Mouse (Mus musculus) heart, embryonic 13.5 days (tissue): ENCODE measurements around the gene Rab3a. TPM values are rescaled to one million over a fixed set of nuclear protein-coding genes. Genes with fewer than 3 reads are reported as not detected.

Experiments used
- ATAC-seq: fragments of 200-750 bp; cut with Nextera tagmentation; 2 replicates; pipeline ENCODE4 v1.8.0; 2017; ENCODE audit warnings: moderate TSS enrichment; ENCODE audit not compliant: insufficient number of reproducible peaks, low FRiP score, low TSS enrichment; ENCODE audit errors: extremely low read depth
- H3K27ac ChIP-seq: fragments of 300-500 bp; sonication (generic); replicated peaks from 2 replicates; pipeline ENCODE4 v1.5.1; 2015; ENCODE audit warnings: moderate library complexity, mild to moderate bottlenecking, inconsistent platforms
- H3K27me3 ChIP-seq: fragments of 300-500 bp; sonication (generic); replicated peaks from 2 replicates; pipeline ENCODE4 v1.6.1; 2015; ENCODE audit warnings: mild to moderate bottlenecking, inconsistent platforms
- H3K36me3 ChIP-seq: fragments of 300-500 bp; sonication (generic); 2 replicates; pipeline ENCODE4 v1.6.1; 2015; ENCODE audit warnings: mild to moderate bottlenecking, inconsistent platforms
- H3K4me1 ChIP-seq: fragments of 300-500 bp; sonication (generic); 2 replicates; pipeline ENCODE4 v1.6.1; 2015; ENCODE audit warnings: inconsistent platforms
- H3K4me2 ChIP-seq: fragments of 300-500 bp; sonication (generic); 2 replicates; pipeline ENCODE4 v1.6.1; 2015; ENCODE audit warnings: inconsistent platforms, mild to moderate bottlenecking, moderate library complexity
- H3K4me3 ChIP-seq: fragments of 300-500 bp; sonication (generic); 2 replicates; pipeline ENCODE4 v1.5.1; 2015; ENCODE audit warnings: moderate library complexity, mild to moderate bottlenecking, inconsistent platforms
- H3K9ac ChIP-seq: fragments of 300-500 bp; sonication (generic); 2 replicates; pipeline ENCODE4 v1.6.1; 2015; ENCODE audit warnings: inconsistent platforms, mild to moderate bottlenecking, moderate library complexity
- H3K9me3 ChIP-seq: fragments of 300-500 bp; sonication (generic); 2 replicates; pipeline ENCODE4 v1.6.1; 2016; ENCODE audit warnings: inconsistent platforms
- WGBS: fragments of 180-500 bp; shearing (Covaris S2); methylation state at CpG from one replicate; pipeline ENCODE4 v1.1.7; 2015; ENCODE audit warnings: mixed read lengths; 5-methylcytosine and 5-hydroxymethylcytosine counted together
- polyA plus RNA-seq: library from polyadenylated mRNA; unstranded; fragments of >200 nt; fragmentation: Nextera tagmentation; extraction: Ambion mirVana; gene quantifications from 2 replicates; pipeline ENCODE4 v1.2.1, GENCODE M21; 2015

Gene Rab3a
- polyA plus RNA-seq, 1 experiment from 2014 or later = 17.4 TPM

DNA sequence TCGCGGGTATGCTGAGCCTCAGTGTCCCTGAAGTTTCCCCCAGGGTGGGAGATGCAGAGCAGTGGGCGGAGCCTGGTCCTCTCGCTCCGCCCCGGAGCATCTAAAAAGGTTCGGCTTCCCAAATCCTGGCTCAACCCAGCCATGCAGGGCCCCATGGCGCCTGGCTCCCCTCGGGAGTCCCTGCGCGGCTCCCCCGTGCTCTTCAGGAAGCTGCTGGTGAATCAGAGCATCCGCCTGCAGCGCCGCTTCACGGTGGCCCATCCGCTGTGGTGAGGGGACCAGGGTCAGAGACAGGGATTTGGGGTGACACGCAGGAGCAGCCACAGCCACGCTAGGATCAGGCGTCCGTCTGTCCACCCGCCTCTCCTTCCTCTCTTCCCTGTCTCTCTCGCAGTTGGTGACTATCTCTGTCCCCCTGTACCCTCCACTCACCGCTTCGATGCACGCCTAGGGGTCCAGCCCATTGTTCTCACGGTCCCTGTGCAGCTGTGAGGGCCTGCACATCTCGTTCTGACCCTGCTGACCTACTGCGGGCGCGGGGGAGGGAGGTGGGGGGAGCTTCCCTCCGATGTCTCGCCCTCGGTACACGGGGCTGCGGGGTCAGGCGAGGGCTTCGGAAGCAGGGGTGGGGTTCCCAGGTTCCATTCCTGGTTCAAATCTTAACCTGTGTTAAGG lies 11.4 kb upstream of the Rab3a start:
- ATAC-seq = no peak
- peak overlapping the region; percentile 51; the same call in 1 of the 2 replicates for H3K9ac ChIP-seq
- peaks cover 33% of the 10 kb centered on the region for H3K4me1 ChIP-seq
- peak overlapping the region; percentile 43 for H3K4me3 ChIP-seq
- H3K27me3 ChIP-seq = peaks cover 81% of the 10 kb centered on the region
- H3K27ac ChIP-seq = no peak overlapping the region
- H3K36me3 ChIP-seq = no peaks in the 10 kb centered on the region
- peak overlapping the region; percentile 66 for H3K4me2 ChIP-seq
- WGBS = 3% methylated on average over 38 of the region's 38 CpGs
- H3K9me3 ChIP-seq = no peaks in the 10 kb centered on the region

DNA sequence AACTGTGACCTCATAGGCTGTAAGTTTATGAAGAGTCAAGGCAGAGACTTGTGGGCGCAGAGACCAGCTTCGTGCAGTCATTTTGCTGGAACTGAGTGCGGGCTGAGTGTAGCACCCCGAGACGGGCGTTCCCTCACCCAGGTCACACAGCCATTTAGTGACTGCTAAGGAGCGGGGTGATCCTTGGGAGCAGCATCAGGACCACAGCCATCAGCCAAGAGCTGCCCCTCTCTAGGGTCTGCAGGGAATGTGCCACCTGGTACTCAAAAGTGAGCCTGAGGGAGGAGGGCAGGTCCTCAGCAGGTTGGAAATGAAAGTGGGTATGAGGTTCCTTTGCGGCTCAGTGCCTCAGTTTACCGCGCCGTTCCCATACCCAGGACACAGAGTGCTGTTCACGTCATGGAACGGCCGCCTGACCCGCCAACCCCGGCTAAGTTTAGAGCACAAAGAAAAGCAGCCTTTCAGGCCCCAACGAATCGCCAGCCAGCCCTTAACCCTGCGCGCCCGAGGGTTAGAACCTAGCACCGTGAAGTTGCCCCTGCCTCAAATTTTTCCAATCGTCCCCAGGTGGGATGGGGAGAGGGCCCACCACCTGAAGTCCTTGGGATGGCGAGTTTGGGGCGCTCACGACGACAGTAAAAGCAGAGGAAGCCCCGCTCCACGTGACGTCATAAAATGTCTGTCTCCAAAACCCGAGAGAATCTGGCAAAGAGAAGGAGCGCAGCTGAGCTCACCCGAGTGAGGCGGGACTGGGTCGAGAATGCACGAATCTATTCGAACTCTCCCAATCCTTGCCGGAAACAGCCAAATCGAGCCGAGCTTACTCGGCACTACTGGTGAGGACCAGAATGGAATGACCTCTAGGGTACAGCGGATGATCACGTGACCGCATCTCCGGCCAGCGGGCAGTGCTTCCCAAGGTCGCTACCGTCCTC lies 10.6 kb upstream of the Rab3a start:
- peak overlapping the region; percentile 66 for H3K4me2 ChIP-seq
- no peak overlapping the region for H3K27ac ChIP-seq
- peaks cover 84% of the 10 kb centered on the region for H3K27me3 ChIP-seq
- no peaks in the 10 kb centered on the region for H3K36me3 ChIP-seq
- peaks cover 33% of the 10 kb centered on the region for H3K4me1 ChIP-seq
- no peaks in the 10 kb centered on the region for H3K9me3 ChIP-seq
- WGBS = 5% methylated on average over 48 of the region's 48 CpGs
- H3K4me3 ChIP-seq = peak overlapping the region; percentile 43
- H3K9ac ChIP-seq = peak overlapping the region; percentile 72
- ATAC-seq = no peak

DNA sequence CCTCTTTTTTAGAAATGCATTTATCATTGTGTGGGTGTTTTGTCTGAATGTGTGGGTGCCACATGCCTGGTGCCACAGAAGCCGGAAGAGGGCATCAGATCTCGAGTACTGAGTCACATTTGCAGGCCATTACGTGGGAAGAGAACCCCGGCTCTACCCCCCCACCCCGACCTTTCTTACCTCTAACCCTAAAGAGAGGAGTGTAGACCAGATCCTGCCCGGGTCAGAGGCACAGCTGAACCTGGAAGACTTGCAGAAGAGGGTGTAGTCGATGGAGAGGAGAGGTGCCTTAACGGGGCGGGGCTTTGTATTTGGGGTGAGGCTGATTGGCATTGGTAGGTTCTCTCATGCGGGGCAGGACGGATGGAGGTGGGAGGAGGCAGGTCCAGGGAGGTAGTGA lies 9.7 kb upstream of the Rab3a start:
- WGBS = 36% methylated on average over 11 of the region's 11 CpGs
- Histone ChIP-seq H3K27me3 (peaks cover 92% of the 10 kb centered on the region), H3K9ac (no peak overlapping the region), H3K9me3 (no peaks in the 10 kb centered on the region), H3K27ac (no peak overlapping the region), H3K36me3 (no peaks in the 10 kb centered on the region), H3K4me2 (no peak overlapping the region), H3K4me3 (no peak overlapping the region; the same call in 1 of the 2 replicates), H3K4me1 (peaks cover 33% of the 10 kb centered on the region)
- no peak for ATAC-seq

DNA sequence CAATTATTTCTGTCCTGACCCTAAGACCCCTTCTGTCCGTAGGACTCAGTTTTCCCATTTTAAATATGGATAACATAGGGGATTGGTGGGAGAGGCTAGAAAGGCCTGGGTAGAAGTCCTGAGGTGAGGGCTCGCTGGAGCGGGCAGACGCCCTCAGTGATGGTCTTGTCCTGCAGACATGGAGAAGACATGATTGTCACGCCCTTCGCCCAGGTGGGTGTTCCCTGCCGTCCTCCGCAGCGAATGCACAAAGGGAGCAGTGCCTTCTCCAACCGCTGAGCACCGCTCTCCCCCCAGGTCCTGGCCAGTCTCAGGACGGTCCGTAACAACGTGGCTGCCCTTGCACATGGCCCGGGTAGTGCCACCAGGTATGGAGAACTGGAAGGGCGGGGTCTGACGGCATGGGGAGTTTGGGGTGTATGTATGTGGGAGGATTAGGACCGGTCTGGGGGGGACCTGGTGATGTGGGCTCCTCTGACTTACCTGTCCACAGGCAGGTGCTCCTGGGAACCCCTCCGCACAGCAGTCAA lies 8.7 kb upstream of the Rab3a start:
- Histone ChIP-seq H3K27ac (no peak overlapping the region), H3K4me1 (peaks cover 33% of the 10 kb centered on the region), H3K9ac (no peak overlapping the region), H3K27me3 (peaks cover 93% of the 10 kb centered on the region), H3K9me3 (no peaks in the 10 kb centered on the region), H3K36me3 (no peaks in the 10 kb centered on the region), H3K4me3 (no peak overlapping the region), H3K4me2 (no peak overlapping the region)
- no peak for ATAC-seq
- WGBS = 53% methylated on average over 19 of the region's 19 CpGs

DNA sequence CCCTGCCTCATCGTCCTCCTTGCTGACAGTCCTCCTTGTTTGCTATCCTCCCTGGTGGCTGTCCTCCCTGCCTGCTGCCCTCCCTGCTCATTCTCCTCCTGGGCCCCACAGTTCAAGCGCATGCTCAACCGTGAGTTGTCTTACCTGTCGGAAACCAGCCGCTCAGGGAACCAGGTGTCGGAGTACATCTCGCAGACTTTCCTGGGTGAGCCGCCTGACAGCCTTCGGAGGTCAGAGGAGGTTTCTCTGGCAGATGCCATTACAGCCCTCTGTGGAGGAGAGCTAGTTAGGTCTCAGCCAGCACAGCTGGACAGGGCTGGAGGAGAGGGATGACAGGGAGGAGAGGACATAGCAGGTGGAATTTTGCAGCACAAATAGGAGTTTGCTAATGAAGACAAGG lies 7.8 kb upstream of the Rab3a start:
- no peaks in the 10 kb centered on the region for H3K9me3 ChIP-seq
- peaks cover 28% of the 10 kb centered on the region for H3K4me1 ChIP-seq
- H3K4me2 ChIP-seq = no peak overlapping the region
- no peak overlapping the region for H3K4me3 ChIP-seq
- peaks cover 92% of the 10 kb centered on the region for H3K27me3 ChIP-seq
- H3K27ac ChIP-seq = no peak overlapping the region
- WGBS = 57% methylated on average over 9 of the region's 9 CpGs
- ATAC-seq = no peak
- H3K9ac ChIP-seq = no peak overlapping the region
- no peaks in the 10 kb centered on the region for H3K36me3 ChIP-seq

GRCm38 (mm10) chr8:70747211-70747890 lies 7.1 kb upstream of the Rab3a start:
- Histone ChIP-seq H3K4me2 (no peak overlapping the region), H3K36me3 (no peaks in the 10 kb centered on the region), H3K27me3 (peaks cover 86% of the 10 kb centered on the region), H3K9ac (no peak overlapping the region), H3K27ac (no peak overlapping the region), H3K4me1 (peaks cover 24% of the 10 kb centered on the region), H3K4me3 (no peak overlapping the region), H3K9me3 (no peaks in the 10 kb centered on the region)
- no peak for ATAC-seq
- WGBS = 80% methylated on average over 18 of the region's 18 CpGs

GRCm38 (mm10) chr8:70748246-70749096 lies 6.0 kb upstream of the Rab3a start:
- H3K4me3 ChIP-seq = no peak overlapping the region
- H3K36me3 ChIP-seq = no peaks in the 10 kb centered on the region
- H3K9ac ChIP-seq = no peak overlapping the region
- no peaks in the 10 kb centered on the region for H3K9me3 ChIP-seq
- ATAC-seq = no peak
- peaks cover 74% of the 10 kb centered on the region for H3K27me3 ChIP-seq
- peaks cover 24% of the 10 kb centered on the region for H3K4me1 ChIP-seq
- H3K27ac ChIP-seq = no peak overlapping the region
- WGBS = 75% methylated on average over 23 of the region's 23 CpGs
- H3K4me2 ChIP-seq = no peak overlapping the region

- no peak overlapping the region for H3K9ac ChIP-seq
- no peaks in the 10 kb centered on the region for H3K36me3 ChIP-seq
- no peaks in the 10 kb centered on the region for H3K9me3 ChIP-seq
- ATAC-seq = no peak
- H3K4me2 ChIP-seq = no peak overlapping the region
- no peak overlapping the region for H3K4me3 ChIP-seq
- whole genome bisulfite sequencing = 71% methylated on average over 19 of the region's 19 CpGs
- H3K27me3 ChIP-seq = peaks cover 67% of the 10 kb centered on the region
- H3K27ac ChIP-seq = no peak overlapping the region
- peaks cover 24% of the 10 kb centered on the region for H3K4me1 ChIP-seq
Observed at GRCm38 (mm10) chr8:70749097-70749674, 5.3 kb upstream of the Rab3a start.

- no peak for ATAC-seq
- no peaks in the 10 kb centered on the region for H3K9me3 ChIP-seq
- H3K4me3 ChIP-seq = no peak overlapping the region
- H3K36me3 ChIP-seq = no peaks in the 10 kb centered on the region
- peaks cover 57% of the 10 kb centered on the region for H3K27me3 ChIP-seq
- H3K27ac ChIP-seq = no peak overlapping the region
- WGBS = 77% methylated on average over 13 of the region's 13 CpGs
- no peak overlapping the region for H3K4me2 ChIP-seq
- no peak overlapping the region for H3K9ac ChIP-seq
- H3K4me1 ChIP-seq = peaks cover 26% of the 10 kb centered on the region
Observed at GRCm38 (mm10) chr8:70750128-70750680, 4.3 kb upstream of the Rab3a start.
